Mouse (Mus musculus): ENCODE data around the gene Coq9. TPM values are rescaled to one million over a fixed set of nuclear protein-coding genes. Genes with fewer than 3 reads are reported as not detected.

Coq9 gene
- polyA plus RNA-seq, 1 experiment: 176 TPM

DNA sequence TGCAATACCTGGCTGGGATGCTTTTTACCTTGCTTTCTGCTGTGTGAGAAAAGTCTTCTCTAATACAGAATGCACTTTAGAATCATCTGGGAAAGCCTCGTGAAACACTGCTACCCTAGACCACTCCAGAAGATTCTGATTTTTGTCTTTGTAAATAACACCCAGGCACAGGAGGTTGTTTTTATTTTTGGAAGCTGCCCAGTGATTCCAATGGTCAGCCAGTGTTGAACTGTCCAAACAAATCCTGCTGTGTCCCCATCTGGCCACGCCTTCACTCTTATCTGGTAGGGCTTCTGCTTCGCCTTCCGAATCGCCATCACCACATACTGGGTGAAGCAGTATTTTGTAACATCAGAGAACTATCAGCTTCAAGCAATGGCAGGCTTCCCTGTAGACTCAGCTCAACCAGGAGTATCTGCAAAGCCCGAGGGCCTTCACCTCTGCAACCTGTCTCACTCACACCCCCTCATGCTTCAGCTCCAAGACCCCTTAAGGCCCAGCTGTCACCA lies 18.4 kb upstream of the Coq9 start:
- 95% methylated on average over 6 of the region's 6 CpGs for WGBS
- Histone ChIP-seq H3K27ac (ENCODE audit: control insufficient read depth, insufficient read depth, low read length) (no peak overlapping the region), H3K4me3 (ENCODE audit: control insufficient read depth, insufficient read depth, low read length) (no peak overlapping the region), H3K27me3 (ENCODE audit: control insufficient read depth, insufficient read depth, low read length) (no peaks in the 10 kb centered on the region), H3K4me1 (replicated peaks; ENCODE audit: control insufficient read depth, insufficient read depth, low read length) (peaks cover 4% of the 10 kb centered on the region; the same call in 1 of the 2 replicates), H3K36me3 (ENCODE audit: control insufficient read depth, insufficient read depth, low read length) (peaks cover 16% of the 10 kb centered on the region)
- TF ChIP-seq POLR2A (IDR thresholded peaks at IDR 0.05; ENCODE audit: control insufficient read depth, extremely low read depth, insufficient read depth, low read length, poor library complexity): no peak
- no peak for DNase-seq

DNA sequence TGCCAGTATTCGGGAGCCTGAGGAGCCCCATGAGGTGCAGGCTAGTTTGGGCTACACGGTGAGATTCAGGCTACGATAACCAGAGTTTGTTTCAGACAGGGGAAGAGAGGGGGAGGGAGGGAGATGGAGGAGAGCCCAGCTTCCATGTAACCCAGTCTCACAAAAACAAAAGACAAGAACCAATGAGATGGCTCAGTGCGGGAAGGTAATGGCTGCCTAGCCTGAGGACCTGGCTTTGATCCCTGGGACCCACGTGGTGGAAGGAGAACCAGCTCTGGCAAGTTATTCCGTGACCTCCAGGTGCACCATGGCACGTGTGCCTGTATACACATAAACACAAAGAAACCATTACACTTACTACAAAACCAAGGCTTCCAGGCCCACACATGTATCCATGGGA lies 17.6 kb upstream of the Coq9 start:
- no peak overlapping the region for H3K4me3 ChIP-seq (ENCODE audit: control insufficient read depth, insufficient read depth, low read length)

DNA sequence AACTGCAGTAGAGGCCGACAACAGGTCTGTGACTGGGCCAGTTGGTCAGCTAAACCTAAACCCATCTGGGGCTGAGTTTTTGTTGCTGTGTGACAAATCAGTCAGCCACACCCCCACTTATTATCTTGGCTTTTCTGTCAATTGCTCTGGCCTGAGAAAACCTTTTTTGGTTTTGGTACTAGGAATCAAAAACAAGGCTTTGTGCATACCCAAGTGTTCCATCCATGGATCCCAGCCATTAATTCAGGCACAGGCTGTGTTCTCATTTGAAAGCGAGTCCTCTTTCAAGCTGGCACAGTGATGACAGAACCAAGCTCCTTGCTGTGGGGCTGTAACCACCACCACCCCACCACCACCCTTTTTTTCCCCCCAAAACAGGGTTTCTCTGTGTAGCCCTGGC lies 16.7 kb upstream of the Coq9 start:
- peaks cover 23% of the 10 kb centered on the region for H3K36me3 ChIP-seq (ENCODE audit: control insufficient read depth, insufficient read depth, low read length)
- WGBS: 99% methylated on average over 2 of the region's 2 CpGs

More for the DNA sequence above, 17.6 kb upstream of the Coq9 start:
- no peaks in the 10 kb centered on the region for H3K27me3 ChIP-seq (ENCODE audit: control insufficient read depth, insufficient read depth, low read length)
- peaks cover 23% of the 10 kb centered on the region for H3K36me3 ChIP-seq (ENCODE audit: control insufficient read depth, insufficient read depth, low read length)
- WGBS: 94% methylated on average over 7 of the region's 7 CpGs
- H3K4me1 ChIP-seq (replicated peaks; ENCODE audit: control insufficient read depth, insufficient read depth, low read length): peaks cover 4% of the 10 kb centered on the region; the same call in 1 of the 2 replicates
- no peak overlapping the region for H3K27ac ChIP-seq (ENCODE audit: control insufficient read depth, insufficient read depth, low read length)
- DNase-seq: no peak
- no peak for TF ChIP-seq POLR2A (IDR thresholded peaks at IDR 0.05; ENCODE audit: control insufficient read depth, extremely low read depth, insufficient read depth, low read length, poor library complexity)
- no peak for TF ChIP-seq CTCF (IDR thresholded peaks at IDR 0.05; ENCODE audit: borderline replicate concordance, control insufficient read depth, extremely low read depth, insufficient read depth, low read length, poor library complexity)

DNA sequence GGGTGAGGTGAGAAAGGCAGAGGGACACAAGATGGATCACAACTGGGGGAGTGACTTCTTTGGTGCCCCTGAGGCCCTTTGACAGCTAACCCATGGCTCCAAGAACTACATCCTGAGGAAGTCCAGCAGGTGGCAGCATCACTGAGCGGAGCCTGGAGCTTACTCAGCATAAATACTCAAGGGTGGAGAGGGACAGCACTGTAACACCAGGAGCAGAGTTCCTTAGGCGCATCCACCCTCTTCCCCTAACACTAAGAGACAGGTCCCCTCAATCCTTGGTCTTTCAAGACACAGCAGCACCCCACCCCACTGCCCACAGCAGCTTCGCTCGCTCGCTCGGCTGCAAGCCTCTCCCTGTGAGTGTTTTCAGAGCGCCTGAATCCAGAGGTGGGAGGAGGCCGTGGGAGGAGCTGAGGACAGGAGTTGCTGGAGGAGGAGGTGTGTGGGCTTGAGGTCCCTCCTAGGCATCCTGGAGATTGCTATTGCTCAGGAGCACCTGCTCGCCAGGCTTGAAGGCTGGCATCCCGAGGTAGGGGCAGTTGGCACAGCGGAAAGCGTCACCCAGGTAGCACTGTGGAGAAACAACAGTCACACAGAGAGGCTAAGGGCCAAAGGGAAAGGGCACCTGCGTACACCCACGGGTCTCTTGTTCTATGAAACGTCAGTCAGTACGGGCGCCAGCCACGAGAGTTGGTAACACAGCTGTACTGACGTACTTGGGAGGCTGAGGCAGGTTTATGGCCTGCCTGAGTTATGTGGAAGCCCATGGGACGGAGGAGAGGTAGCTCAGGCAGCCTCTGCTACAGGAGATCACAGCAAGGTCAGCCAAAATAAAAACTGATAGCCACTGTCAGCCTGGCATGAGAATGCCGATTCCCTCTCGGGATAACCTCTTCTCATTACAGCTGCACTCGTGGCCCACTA lies 15.2 kb upstream of the Coq9 start:
- Histone ChIP-seq H3K4me3 (ENCODE audit: control insufficient read depth, insufficient read depth, low read length) (no peak overlapping the region), H3K27ac (ENCODE audit: control insufficient read depth, insufficient read depth, low read length) (no peak overlapping the region), H3K36me3 (ENCODE audit: control insufficient read depth, insufficient read depth, low read length) (peaks cover 34% of the 10 kb centered on the region), H3K27me3 (ENCODE audit: control insufficient read depth, insufficient read depth, low read length) (no peaks in the 10 kb centered on the region), H3K4me1 (replicated peaks; ENCODE audit: control insufficient read depth, insufficient read depth, low read length) (peaks cover 3% of the 10 kb centered on the region; the same call in 1 of the 2 replicates)
- peak; percentile 50 for DNase-seq
- peak; percentile 36; the same call in 1 of the 2 replicates for TF ChIP-seq CTCF (IDR thresholded peaks at IDR 0.05; ENCODE audit: borderline replicate concordance, control insufficient read depth, extremely low read depth, insufficient read depth, low read length, poor library complexity)
- no peak for TF ChIP-seq POLR2A (IDR thresholded peaks at IDR 0.05; ENCODE audit: control insufficient read depth, extremely low read depth, insufficient read depth, low read length, poor library complexity)
- WGBS: 93% methylated on average over 23 of the region's 23 CpGs

More for the DNA sequence above, 16.7 kb upstream of the Coq9 start:
- Histone ChIP-seq H3K4me1 (replicated peaks; ENCODE audit: control insufficient read depth, insufficient read depth, low read length) (peaks cover 4% of the 10 kb centered on the region; the same call in 1 of the 2 replicates), H3K4me3 (ENCODE audit: control insufficient read depth, insufficient read depth, low read length) (no peak overlapping the region), H3K27me3 (ENCODE audit: control insufficient read depth, insufficient read depth, low read length) (no peaks in the 10 kb centered on the region), H3K27ac (ENCODE audit: control insufficient read depth, insufficient read depth, low read length) (no peak overlapping the region)
- TF ChIP-seq POLR2A (IDR thresholded peaks at IDR 0.05; ENCODE audit: control insufficient read depth, extremely low read depth, insufficient read depth, low read length, poor library complexity) (no peak), CTCF (IDR thresholded peaks at IDR 0.05; ENCODE audit: borderline replicate concordance, control insufficient read depth, extremely low read depth, insufficient read depth, low read length, poor library complexity) (no peak)
- DNase-seq: no peak

DNA sequence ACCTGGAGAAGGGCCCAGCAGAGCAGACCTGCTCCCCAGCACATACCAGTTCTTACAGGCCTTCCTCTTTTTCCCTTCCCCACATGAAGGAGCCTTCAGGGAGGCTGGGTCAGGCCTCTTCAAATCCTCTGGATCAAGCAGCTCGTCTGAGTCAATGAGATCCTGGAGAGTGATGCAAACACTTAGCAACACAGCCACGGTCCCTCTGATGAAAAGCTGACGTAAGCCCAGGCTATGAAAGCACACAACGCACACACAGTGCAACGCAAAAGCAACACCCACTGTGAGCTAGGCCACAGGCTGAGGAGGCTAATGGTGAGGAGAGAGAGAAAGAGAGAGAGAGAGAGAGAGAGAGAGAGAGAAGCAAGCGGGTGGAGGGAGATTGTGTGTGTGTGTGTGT lies 13.0 kb upstream of the Coq9 start:
- H3K27ac ChIP-seq (ENCODE audit: control insufficient read depth, insufficient read depth, low read length): no peak overlapping the region
- H3K4me3 ChIP-seq (ENCODE audit: control insufficient read depth, insufficient read depth, low read length): no peak overlapping the region
- H3K27me3 ChIP-seq (ENCODE audit: control insufficient read depth, insufficient read depth, low read length): no peaks in the 10 kb centered on the region
- 96% methylated on average over 6 of the region's 6 CpGs for WGBS
- no peak for DNase-seq
- TF ChIP-seq CTCF (IDR thresholded peaks at IDR 0.05; ENCODE audit: borderline replicate concordance, control insufficient read depth, extremely low read depth, insufficient read depth, low read length, poor library complexity) (no peak), POLR2A (IDR thresholded peaks at IDR 0.05; ENCODE audit: control insufficient read depth, extremely low read depth, insufficient read depth, low read length, poor library complexity) (no peak)
- peaks cover 42% of the 10 kb centered on the region for H3K36me3 ChIP-seq (ENCODE audit: control insufficient read depth, insufficient read depth, low read length)
- H3K4me1 ChIP-seq (replicated peaks; ENCODE audit: control insufficient read depth, insufficient read depth, low read length): peaks cover 4% of the 10 kb centered on the region; the same call in 1 of the 2 replicates

DNA sequence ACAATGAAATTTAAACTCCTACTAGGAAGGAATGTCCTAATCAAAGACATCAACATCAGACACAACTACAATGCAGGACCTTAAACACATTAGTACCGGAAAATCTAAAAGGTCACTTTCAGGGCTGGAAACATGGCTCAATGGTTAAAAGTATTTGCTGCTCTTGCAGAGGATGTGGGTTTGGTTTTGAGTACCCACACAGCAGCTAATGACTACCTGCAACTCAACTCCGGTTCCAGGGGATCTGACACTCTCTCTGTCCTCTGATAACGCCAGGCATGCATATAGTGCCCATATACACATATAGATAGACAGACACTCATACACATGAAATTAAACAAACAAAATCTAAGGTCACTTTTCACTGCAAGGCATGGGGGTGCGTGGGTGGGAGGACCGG lies 11.9 kb upstream of the Coq9 start:
- Histone ChIP-seq H3K27ac (ENCODE audit: control insufficient read depth, insufficient read depth, low read length) (no peak overlapping the region), H3K4me3 (ENCODE audit: control insufficient read depth, insufficient read depth, low read length) (no peak overlapping the region), H3K36me3 (ENCODE audit: control insufficient read depth, insufficient read depth, low read length) (peaks cover 44% of the 10 kb centered on the region), H3K4me1 (replicated peaks; ENCODE audit: control insufficient read depth, insufficient read depth, low read length) (peaks cover 4% of the 10 kb centered on the region; the same call in 1 of the 2 replicates), H3K27me3 (ENCODE audit: control insufficient read depth, insufficient read depth, low read length) (no peaks in the 10 kb centered on the region)
- DNase-seq: no peak
- 89% methylated on average over 5 of the region's 5 CpGs for WGBS
- TF ChIP-seq CTCF (IDR thresholded peaks at IDR 0.05; ENCODE audit: borderline replicate concordance, control insufficient read depth, extremely low read depth, insufficient read depth, low read length, poor library complexity): no peak
- no peak for TF ChIP-seq POLR2A (IDR thresholded peaks at IDR 0.05; ENCODE audit: control insufficient read depth, extremely low read depth, insufficient read depth, low read length, poor library complexity)

All from thymus, adult 2 months (tissue).